Mouse (Mus musculus): ENCODE results near the gene Grin3b.

DNA sequence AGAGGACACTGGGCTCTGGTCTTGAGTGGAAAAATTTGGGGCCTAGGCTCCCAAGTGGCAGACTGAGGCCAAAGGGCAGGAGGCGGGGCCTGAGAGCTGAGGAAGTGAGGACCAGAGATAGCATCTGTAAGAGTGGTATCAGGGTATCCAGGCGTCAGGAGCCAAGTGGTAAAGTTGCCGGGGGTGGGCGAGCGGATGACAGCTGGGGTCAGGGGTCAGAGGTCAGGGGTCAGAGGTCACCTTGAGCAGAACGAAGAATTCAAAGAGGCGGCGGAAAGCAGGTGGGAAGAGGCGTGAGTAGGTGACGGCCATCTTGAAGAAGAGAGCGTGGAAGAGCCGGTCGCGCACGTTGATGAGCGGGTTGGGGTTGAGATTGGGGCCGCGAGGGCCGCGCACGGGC, 13.2 kb downstream of the Grin3b start:
- TF ChIP-seq CTCF (IDR thresholded peaks at IDR 0.05; ENCODE audit: low read depth, low read length), result no peak
- TF ChIP-seq GATA1 (IDR thresholded peaks at IDR 0.05; ENCODE audit: borderline replicate concordance, low read length), result no peak
- no peak for TF ChIP-seq POLR2AphosphoS5 (IDR thresholded peaks at IDR 0.05; ENCODE audit: insufficient replicate concordance, low read depth, low read length)
- no peak for TF ChIP-seq GATA2 (IDR thresholded peaks at IDR 0.05; ENCODE audit: borderline replicate concordance, low read depth, low read length)
- TF ChIP-seq TAL1 (conservative IDR thresholded peaks at IDR 0.05; ENCODE audit: low read depth, low read length), result no peak; the same call in 1 of the 2 replicates
